Mouse (Mus musculus) embryonic facial prominence, embryonic 14.5 days (tissue): Measurements from ENCODE around the gene Hmcn1. TPM values are rescaled to one million over a fixed set of nuclear protein-coding genes. Genes with fewer than 3 reads are reported as not detected.
A peak's percentile ranks its signal among the peaks of the same experiment; 100 is the strongest.

Source experiments
- ATAC-seq: fragments of 200-750 bp; cut with Nextera tagmentation; 2 replicates; pipeline ENCODE4 v1.8.0; 2017; ENCODE audit warnings: low read depth, moderate number of reproducible peaks, moderate TSS enrichment
- DNase-seq: peaks from one replicate; pipeline ENCODE4 v3.0.0-alpha.2; 2015; ENCODE audit warnings: low spot score
- H3K27ac ChIP-seq: fragments of 300-500 bp; sonication (generic); replicated peaks from 2 replicates; pipeline ENCODE4 v1.5.1; 2014; ENCODE audit warnings: low read depth, mild to moderate bottlenecking, low read length, moderate library complexity
- H3K27me3 ChIP-seq: fragments of 300-500 bp; sonication (generic); replicated peaks from 2 replicates; pipeline ENCODE4 v1.6.1; 2014; ENCODE audit warnings: low read length; ENCODE audit not compliant: control insufficient read depth, insufficient read depth
- H3K36me3 ChIP-seq: fragments of 300-500 bp; sonication (generic); 2 replicates; pipeline ENCODE4 v1.6.1; 2014; ENCODE audit warnings: low read length, mixed read lengths; ENCODE audit not compliant: control insufficient read depth, insufficient read depth
- H3K4me1 ChIP-seq: fragments of 300-500 bp; sonication (generic); 2 replicates; pipeline ENCODE4 v1.6.1; 2014; ENCODE audit warnings: antibody characterized with exemption, low read length; ENCODE audit not compliant: control insufficient read depth, insufficient read depth
- H3K4me2 ChIP-seq: fragments of 300-500 bp; sonication (generic); 2 replicates; pipeline ENCODE4 v1.6.1; 2014; ENCODE audit warnings: low read depth, mild to moderate bottlenecking, low read length, moderate library complexity, mixed read lengths
- H3K4me3 ChIP-seq: fragments of 300-500 bp; sonication (generic); 2 replicates; pipeline ENCODE4 v1.5.1; 2014; ENCODE audit warnings: low read depth, mild to moderate bottlenecking, low read length
- H3K9ac ChIP-seq: fragments of 300-500 bp; sonication (generic); 2 replicates; pipeline ENCODE4 v1.6.1; 2014; ENCODE audit warnings: low read depth, mild to moderate bottlenecking, low read length, moderate library complexity, mixed read lengths
- H3K9me3 ChIP-seq: fragments of 300-500 bp; sonication (generic); 2 replicates; pipeline ENCODE4 v1.6.1; 2016; ENCODE audit warnings: low read length; ENCODE audit not compliant: control insufficient read depth
- WGBS: fragments of 180-500 bp; shearing (Covaris S2); extraction: QIAGEN DNeasy Blood & Tissue Kit; methylation state at CpG from one replicate; pipeline ENCODE4 v1.1.7; 2014; 5-methylcytosine and 5-hydroxymethylcytosine counted together
- polyA plus RNA-seq: library from polyadenylated mRNA; unstranded; fragments of >200 nt; fragmentation: Nextera tagmentation; extraction: Ambion mirVana; gene quantifications from 2 replicates; pipeline ENCODE4 v1.2.1, GENCODE M21; 2014

The Hmcn1 gene
- polyA plus RNA-seq, 1 experiment from 2014 or later = 30.7 TPM

DNA sequence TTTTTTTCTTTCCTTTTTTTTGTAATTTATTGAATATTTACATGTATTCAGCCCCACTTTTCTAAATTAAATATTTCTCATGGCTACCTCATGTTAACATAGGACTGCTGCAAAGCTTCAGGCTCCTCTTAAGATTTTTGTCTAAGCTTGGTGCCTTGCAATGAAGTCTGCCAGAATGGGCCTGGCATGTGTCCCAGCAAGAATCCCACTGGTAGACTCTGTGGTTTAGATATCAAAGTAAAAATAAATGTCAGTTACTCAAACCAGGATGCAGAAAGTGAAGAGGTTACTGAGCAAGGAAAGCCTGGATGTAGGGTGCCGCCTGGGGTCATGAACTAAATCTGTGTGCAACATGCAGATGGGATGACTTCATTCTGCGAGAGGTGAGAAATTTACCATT is 217.5 kb downstream of the Hmcn1 start:
- Histone ChIP-seq H3K27ac (no peak overlapping the region), H3K27me3 (no peaks in the 10 kb centered on the region; the same call in 1 of the 2 replicates), H3K9ac (no peak overlapping the region), H3K4me2 (no peak overlapping the region), H3K36me3 (0 out of 2 replicates have a peak, but pooled peaks cover 7% of the 10 kb centered on the region), H3K4me3 (no peak overlapping the region), H3K4me1 (peaks cover 25% of the 10 kb centered on the region), H3K9me3 (no peaks in the 10 kb centered on the region)
- ATAC-seq (peak; percentile 26; the same call in 1 of the 2 replicates), DNase-seq (peak; percentile 80)
- WGBS = 39% methylated on average over 2 of the region's 2 CpGs

GRCm38 (mm10) chr1:150772958-150773357 is 220.3 kb downstream of the Hmcn1 start:
- H3K27ac ChIP-seq = no peak overlapping the region
- 0 out of 2 replicates have a peak, but pooled peaks cover 7% of the 10 kb centered on the region for H3K36me3 ChIP-seq
- H3K9ac ChIP-seq = no peak overlapping the region
- H3K4me2 ChIP-seq = no peak overlapping the region
- DNase-seq (peak; percentile 60), ATAC-seq (no peak)
- WGBS = 79% methylated on average over 3 of the region's 3 CpGs
- no peaks in the 10 kb centered on the region; the same call in 1 of the 2 replicates for H3K27me3 ChIP-seq
- H3K4me1 ChIP-seq = peaks cover 38% of the 10 kb centered on the region
- no peaks in the 10 kb centered on the region for H3K9me3 ChIP-seq
- no peak overlapping the region for H3K4me3 ChIP-seq

- 0 out of 2 replicates have a peak, but pooled peaks cover 7% of the 10 kb centered on the region for H3K36me3 ChIP-seq
- no peaks in the 10 kb centered on the region for H3K9me3 ChIP-seq
- H3K9ac ChIP-seq = no peak overlapping the region
- WGBS = 31% methylated on average over 7 of the region's 7 CpGs
- no peak overlapping the region for H3K4me3 ChIP-seq
- H3K4me2 ChIP-seq = no peak overlapping the region
- peaks cover 35% of the 10 kb centered on the region for H3K4me1 ChIP-seq
- H3K27me3 ChIP-seq = no peaks in the 10 kb centered on the region
- H3K27ac ChIP-seq = peak overlapping the region; percentile 33; the same call in 1 of the 2 replicates
- DNase-seq = no peak
- ATAC-seq = no peak
These were observed 222.2 kb downstream of the Hmcn1 start for GRCm38 (mm10) chr1:150770948-150771521.

DNA sequence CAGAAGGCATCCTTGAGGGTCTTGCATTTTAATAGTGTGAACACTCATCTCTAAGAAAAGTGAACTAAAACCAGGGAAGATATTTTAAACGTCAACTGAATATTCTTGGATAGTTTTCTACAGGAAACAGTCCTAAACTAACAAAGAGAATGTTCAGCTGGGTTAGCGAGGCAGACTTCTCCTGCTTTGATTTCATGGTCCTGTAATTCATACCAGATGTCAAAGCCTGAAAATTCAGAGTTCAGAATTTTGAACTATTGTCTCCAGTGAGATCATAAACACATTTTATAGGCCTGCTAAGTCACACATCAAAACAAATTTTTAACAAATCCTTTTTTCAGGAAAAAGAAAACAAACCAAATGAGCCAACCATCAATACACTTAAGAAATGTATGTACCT is 223.4 kb downstream of the Hmcn1 start:
- no peaks in the 10 kb centered on the region for H3K27me3 ChIP-seq
- DNase-seq (peak; percentile 83), ATAC-seq (peak; percentile 24; the same call in 1 of the 2 replicates)
- WGBS = 27% methylated on average over 2 of the region's 2 CpGs
- H3K4me1 ChIP-seq = peaks cover 26% of the 10 kb centered on the region
- no peak overlapping the region for H3K9ac ChIP-seq
- no peaks in the 10 kb centered on the region for H3K9me3 ChIP-seq
- no peak overlapping the region for H3K4me2 ChIP-seq
- H3K36me3 ChIP-seq = peaks cover 10% of the 10 kb centered on the region; the same call in 1 of the 2 replicates
- peak overlapping the region; percentile 68 for H3K27ac ChIP-seq
- no peak overlapping the region for H3K4me3 ChIP-seq

DNA sequence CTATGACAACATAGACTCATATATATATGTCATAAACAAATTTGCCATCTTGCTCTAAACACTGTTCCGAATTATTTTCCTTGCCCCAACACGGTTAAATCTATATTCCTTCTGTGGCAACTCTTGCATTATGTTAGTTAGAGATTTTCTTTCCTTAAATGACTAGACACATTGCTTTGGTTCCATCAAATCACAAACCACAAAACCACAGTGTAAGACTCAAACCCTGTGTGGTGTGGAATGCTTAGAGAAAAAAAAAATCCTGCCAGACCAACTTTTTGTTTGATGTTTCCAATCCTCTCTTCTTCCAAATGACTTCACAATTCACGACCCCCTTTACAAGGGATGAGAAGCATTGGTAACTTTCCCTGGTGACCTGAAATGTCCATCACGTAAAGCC is 231.6 kb downstream of the Hmcn1 start:
- Histone ChIP-seq H3K9me3 (no peaks in the 10 kb centered on the region), H3K4me1 (peaks cover 10% of the 10 kb centered on the region; the same call in 1 of the 2 replicates), H3K4me3 (no peak overlapping the region), H3K9ac (no peak overlapping the region), H3K4me2 (no peak overlapping the region), H3K27ac (no peak overlapping the region), H3K27me3 (no peaks in the 10 kb centered on the region), H3K36me3 (peaks cover 18% of the 10 kb centered on the region)
- DNase-seq = peak; percentile 65
- 53% methylated on average over 4 of the region's 4 CpGs for WGBS
- ATAC-seq = no peak

GRCm38 (mm10) chr1:150760801-150761331 is 232.4 kb downstream of the Hmcn1 start:
- peaks cover 19% of the 10 kb centered on the region for H3K36me3 ChIP-seq

DNA sequence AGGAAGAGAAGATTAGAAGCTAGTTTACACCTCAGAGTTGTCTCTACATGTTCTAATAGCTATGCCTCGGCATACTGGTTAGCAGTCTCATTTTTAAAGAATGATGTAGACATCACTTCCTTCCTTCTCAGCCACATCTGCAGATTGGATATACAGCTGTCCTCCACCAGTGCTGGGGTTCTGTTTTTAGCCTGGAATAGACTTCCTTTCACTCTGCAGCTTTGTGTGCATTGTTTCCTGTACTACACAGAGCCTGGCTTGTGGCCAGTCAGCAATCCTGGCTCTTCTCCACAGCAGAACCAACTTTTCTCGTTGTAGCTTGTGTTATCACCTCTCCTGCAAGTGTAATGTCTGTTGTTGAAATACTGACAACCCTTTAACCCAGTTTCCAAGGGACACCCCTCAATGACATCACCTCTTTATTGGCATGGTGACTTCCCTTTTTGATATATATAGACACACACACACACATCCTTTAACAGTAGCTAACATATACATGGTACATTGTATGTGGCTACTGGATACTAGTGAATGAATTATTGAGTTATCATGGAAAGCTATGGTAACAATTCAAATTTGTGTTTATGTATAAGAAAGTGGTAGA is 233.7 kb downstream of the Hmcn1 start:
- peak; percentile 75 for DNase-seq
- peaks cover 21% of the 10 kb centered on the region for H3K36me3 ChIP-seq

More at GRCm38 (mm10) chr1:150760801-150761331, 232.4 kb downstream of the Hmcn1 start:
- Histone ChIP-seq H3K4me1 (peaks cover 10% of the 10 kb centered on the region; the same call in 1 of the 2 replicates), H3K4me3 (no peak overlapping the region), H3K27ac (peak overlapping the region; percentile 48; the same call in 1 of the 2 replicates), H3K9me3 (no peaks in the 10 kb centered on the region), H3K27me3 (no peaks in the 10 kb centered on the region), H3K9ac (no peak overlapping the region), H3K4me2 (no peak overlapping the region)
- 40% methylated on average over 2 of the region's 2 CpGs for WGBS
- DNase-seq (peak; percentile 71), ATAC-seq (0 out of 2 replicates have a peak, but pooled peaks have one; percentile 15)

DNA sequence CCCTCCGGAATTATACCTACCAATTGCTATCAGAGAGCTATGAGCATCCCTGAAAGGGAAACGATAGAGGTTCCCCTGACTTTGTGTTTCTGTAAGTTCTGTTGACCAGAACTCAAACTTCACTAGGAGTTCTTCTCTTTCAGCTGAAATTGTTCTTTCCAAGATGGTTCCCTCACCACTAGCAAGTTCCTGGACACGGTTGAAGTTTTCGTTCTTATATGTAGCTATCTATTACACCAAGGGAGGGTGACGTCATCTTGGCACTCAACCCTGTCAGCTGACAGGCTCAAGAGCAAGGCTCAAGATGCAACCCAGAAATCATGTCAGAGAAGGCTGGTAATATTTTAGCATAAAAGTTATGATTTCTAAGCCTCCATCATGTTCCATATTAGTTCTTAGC is 239.3 kb downstream of the Hmcn1 start:
- DNase-seq = no peak
- Histone ChIP-seq H3K4me3 (no peak overlapping the region), H3K9me3 (no peaks in the 10 kb centered on the region), H3K4me1 (no peaks in the 10 kb centered on the region; the same call in 1 of the 2 replicates), H3K27me3 (no peaks in the 10 kb centered on the region), H3K9ac (no peak overlapping the region), H3K36me3 (peaks cover 34% of the 10 kb centered on the region), H3K27ac (no peak overlapping the region), H3K4me2 (no peak overlapping the region)
- ATAC-seq = no peak
- 79% methylated on average over 5 of the region's 5 CpGs for WGBS

More for the DNA sequence above, 233.7 kb downstream of the Hmcn1 start:
- H3K9me3 ChIP-seq = no peaks in the 10 kb centered on the region
- no peaks in the 10 kb centered on the region for H3K27me3 ChIP-seq
- no peak overlapping the region for H3K4me2 ChIP-seq
- ATAC-seq = peak; percentile 47; the same call in 1 of the 2 replicates
- peak overlapping the region; percentile 18; the same call in 1 of the 2 replicates for H3K27ac ChIP-seq
- no peak overlapping the region for H3K9ac ChIP-seq
- peaks cover 9% of the 10 kb centered on the region; the same call in 1 of the 2 replicates for H3K4me1 ChIP-seq
- H3K4me3 ChIP-seq = no peak overlapping the region
- 38% methylated on average over 2 of the region's 2 CpGs for whole genome bisulfite sequencing
